Mouse (Mus musculus): ENCODE measurements around the gene Sgip1.
A peak's percentile ranks its signal among the peaks of the same experiment; 100 is the strongest.

Sgip1 gene

DNA sequence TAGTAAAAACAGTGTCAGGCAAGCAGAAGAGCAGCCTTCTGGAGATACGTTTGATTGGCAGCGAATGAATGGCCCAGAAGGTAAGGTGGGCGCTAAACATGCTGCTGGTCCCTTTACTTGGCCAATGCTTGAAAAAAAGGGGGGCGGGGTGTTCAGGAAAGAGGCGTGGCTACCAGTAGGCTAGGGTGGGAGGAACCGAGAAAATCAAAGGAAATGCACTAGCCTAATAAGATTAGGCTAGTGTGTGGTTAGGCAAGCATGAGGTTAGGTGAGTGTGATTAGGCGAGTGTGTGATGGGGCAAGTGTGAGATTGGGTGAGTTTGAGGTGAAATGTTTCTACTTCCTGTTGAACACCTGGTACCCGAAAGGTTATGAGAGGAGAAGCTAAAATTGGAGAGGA is at the start of gene Sgip1:
Sgip1 (plus strand) TSS at position 11 of the 400 bp plus-strand sequence.
- no peak for DNase-seq (ENCODE audit: low spot score in 2 of 2)

DNA sequence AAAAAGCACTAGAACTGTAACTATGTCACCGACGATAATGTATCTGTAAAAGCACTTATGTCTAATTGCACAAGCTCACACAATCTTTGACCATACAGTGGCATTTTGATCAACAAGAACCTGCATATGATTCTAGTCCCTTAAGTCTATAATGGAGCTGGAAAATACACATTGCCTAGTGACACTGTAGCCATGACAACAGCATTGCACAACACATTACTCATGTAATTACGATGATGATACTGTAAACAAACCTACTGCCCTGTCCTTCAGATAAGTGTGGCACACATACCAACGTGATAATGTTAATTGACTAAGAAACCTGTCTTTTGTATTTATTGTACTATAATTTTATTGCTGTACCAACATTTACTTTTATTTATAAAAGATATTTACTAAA is 49.7 kb upstream of the Sgip1 start:
- DNase-seq (ENCODE audit: low spot score in 2 of 2), result no peak

DNA sequence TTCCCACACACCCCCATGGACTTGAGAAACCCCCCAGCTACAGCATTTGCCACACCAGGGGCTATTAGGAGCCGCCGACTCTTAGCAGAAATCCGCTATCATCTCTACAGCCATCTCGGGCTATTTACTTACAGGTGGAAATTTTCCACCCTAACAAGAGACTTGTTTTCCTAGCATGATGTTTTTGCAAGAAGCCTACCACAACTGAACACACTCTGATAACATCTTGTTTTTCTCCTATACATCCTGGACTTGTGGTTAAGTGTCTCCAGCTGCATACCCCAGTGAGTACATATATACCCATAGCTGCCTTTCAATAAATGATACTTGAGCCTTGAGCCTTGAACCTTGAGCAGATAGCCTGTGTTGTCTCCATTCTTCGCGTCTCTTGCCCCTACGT is 43.1 kb upstream of the Sgip1 start:
- no peak for DNase-seq (ENCODE audit: low spot score in 2 of 2)

DNA sequence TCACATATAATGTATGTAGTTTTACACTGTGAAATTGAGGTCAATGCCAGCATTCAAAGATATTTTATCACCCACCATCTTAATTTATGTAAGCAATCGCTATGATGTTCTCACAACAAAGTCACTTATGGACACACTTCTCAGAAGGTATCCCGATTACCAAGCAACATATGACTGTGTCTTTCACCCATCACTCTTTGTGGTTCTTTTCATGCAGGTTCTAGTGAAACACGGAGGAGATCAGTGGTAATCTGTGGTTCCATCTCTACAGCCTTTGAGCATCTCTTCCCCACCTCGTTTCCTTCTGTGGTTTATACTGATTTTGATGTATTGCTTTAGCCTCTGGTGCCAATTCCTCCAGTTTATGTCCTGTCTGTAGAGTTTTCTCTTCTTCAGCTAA is 29.4 kb upstream of the Sgip1 start:
- DNase-seq (ENCODE audit: low spot score in 2 of 2), result no peak

DNA sequence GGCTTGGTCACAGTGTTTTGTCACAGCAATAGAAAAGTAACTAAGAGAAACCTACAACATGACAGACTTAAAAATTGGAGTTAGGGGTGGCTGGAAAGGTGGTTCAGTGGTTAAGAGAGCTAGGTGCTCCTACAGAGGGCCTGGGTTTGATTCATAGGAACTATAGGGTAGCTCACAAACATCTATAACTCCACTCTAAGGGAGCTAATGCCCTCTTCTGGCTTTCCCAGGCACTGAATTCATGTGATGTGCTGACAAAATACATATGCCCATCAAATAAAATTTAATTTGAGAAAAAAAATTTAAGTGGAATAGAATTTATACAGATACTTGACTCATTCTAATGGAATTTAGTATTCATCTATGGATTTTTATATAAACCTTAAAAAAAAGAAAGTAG is 25.6 kb upstream of the Sgip1 start:
- DNase-seq (ENCODE audit: low spot score in 2 of 2), result no peak

DNA sequence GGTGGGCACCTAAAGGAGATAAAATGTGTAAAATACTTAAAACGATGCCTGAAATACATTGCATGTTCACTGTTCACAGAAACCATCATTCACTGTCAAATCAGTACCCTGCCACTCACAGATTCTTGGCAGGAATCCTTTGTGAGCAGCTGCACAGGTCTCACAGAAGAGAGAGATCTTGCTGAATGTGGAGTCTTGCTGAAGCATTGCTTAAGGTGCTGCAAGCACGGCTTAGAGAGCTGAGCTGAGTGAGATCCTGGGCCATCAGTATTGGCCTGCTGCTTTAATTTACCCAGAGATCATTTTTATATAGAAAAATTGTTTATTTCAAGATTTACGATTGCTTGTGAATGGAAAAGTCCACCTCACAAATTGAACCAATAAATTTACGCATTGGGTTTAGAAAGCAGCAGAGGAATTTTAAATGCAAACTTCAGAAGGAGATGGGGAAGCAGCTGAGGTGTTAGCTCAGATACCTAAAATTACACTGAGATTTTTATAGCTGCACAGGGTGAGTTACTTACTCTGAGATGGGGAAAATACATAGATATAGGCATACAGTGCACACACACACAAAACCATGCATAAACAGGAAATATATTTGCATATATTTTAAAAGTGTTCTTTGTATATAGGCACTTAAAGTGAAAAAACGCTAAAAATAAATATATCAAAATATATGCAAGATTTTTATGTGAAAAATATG is 23.8 kb upstream of the Sgip1 start:
- no peak for DNase-seq (ENCODE audit: low spot score in 2 of 2)

DNA sequence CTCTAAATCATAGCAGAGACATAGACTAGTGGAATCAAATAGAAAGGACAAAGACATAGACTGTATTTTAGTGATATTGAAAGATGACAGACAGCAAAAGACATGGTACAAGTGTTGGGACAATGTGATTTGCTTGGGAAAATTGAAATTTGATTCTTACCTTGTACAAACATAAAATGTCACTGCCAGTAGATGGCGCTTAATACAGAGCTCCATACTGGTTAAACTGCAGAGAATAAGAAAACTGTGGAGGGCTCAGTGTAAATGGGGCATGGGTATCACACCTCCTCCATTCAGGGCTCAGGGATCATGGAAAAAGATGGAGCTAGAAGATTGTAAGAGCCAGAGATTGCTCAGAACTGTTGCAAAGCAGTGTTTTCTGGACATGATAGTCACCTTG is 21.6 kb upstream of the Sgip1 start:
- DNase-seq (ENCODE audit: low spot score in 2 of 2), result peak in 1 of 2 experiments; percentile 26

DNA sequence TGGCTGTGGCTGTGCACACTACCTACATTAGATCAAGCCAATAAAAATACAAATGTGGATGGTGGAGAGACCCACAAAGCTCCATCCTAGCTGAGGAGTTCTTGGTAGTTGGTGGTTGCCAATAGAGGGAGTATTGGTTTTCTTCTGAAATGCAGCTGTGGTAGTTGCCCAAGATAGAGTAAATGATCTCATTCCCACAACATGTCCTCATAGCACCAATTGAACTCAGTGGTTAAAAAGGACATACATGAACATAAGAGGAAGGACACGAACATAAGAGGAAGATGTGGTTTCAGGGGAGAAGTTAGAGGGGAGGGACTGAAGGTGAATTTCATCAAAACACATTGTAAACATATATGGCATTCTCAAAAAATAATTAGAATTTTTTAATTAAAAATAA is 21.1 kb upstream of the Sgip1 start:
- DNase-seq (ENCODE audit: low spot score in 2 of 2), result no peak

DNA sequence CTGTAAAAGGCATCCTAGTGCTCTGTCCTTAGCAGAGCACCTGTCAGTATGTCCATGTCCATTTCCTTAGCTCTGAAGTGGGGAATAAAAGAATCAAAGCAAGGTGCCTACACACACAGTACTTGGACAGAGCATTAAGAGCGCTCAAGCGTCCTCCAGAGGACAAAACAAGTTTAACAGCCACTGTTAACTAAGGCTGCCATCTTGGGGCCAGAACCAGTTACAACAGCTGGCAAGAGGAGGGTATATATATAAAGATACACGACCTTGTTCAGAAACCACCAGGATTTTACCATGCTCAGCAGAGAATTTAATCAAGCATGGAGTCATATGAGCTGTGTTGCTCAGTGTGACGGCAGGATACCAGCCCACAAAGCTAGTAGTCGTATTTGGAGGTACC is 16.7 kb upstream of the Sgip1 start:
- no peak for DNase-seq (ENCODE audit: low spot score in 2 of 2)

DNA sequence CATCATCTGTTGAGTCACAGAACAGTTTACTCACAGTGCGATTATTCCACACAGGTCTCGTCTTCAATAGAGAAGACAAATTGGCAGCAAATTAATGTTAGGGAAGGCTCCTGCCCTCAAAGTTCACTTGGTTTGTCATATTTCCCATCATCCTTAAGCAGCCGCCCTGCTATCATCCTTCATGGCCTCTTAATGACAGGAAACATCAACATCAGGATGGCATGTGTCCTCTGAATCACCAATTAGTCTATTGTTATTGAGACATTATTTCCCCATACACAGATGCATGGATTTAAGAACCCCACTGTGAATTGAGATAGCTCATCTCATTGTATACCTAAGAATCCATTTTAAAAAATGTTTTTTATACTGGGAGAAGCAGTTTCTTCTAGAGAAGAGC is 10.1 kb upstream of the Sgip1 start:
- no peak for DNase-seq (ENCODE audit: low spot score in 2 of 2)

DNA sequence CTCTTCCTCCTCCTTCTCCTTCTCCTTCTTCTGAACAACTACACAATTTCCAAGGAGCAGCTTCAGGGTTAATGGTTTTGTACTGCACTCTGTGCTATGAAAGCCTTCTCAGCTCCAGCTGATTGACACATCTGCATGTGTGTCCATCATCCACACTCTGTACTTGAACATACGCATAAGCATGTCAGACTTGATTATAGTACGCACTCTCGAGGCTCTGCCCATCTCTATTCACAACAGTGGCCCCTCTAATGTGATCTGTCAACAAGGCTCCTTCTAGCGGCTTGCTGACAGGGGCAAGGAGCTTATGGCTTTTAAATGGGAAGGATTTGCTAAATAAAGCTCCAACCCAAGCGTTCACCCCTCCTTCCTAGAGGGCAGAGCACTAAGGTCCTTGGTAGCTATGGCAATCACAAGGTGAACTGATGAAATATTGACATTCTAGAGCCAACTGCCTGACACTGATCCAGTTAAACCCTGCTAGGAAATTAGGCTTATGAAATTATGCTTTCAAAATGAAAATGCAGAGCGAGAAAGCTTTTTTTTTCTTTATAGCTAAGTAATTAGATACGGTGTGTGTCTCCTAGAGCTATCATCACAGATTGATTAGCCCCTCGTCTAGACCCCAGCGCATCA is 7.0 kb upstream of the Sgip1 start:
- no peak for DNase-seq (ENCODE audit: low spot score in 2 of 2)

DNA sequence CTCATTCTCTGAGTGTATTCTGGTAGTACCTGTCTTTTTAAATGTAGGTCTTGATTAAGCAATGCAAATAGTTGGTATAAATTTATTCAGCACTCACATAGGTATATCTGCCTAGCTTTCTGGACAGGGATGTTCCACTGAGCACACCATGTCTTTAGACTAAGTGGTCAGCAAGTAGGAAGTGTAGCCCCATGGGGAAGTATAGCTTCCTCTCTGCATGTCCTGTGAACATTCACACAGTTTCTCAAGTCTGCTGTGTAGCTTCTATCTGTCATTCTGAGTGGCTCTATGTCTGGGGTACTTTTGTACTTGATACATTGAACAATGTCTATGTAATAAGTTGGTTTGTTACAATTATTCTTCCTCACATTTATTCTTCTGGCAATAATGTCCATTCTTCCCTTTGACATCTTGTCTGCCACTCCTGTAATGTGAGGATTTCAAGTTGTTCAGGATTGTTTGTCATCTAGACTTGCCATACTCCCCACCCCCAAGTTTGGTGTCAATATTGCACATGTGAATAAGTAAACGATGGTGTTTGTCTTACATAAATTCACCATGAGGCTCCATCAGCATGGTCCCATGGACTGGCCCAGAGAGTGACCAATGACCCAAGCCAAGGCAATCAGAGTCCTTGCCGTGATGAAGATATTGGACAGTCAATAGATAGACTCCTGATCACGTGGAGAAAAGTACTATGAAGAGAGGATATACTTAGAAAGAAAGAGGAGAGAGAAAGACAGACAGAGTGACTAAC is 12.4 kb downstream of the Sgip1 start:
- DNase-seq (ENCODE audit: low spot score in 2 of 2), result no peak

DNA sequence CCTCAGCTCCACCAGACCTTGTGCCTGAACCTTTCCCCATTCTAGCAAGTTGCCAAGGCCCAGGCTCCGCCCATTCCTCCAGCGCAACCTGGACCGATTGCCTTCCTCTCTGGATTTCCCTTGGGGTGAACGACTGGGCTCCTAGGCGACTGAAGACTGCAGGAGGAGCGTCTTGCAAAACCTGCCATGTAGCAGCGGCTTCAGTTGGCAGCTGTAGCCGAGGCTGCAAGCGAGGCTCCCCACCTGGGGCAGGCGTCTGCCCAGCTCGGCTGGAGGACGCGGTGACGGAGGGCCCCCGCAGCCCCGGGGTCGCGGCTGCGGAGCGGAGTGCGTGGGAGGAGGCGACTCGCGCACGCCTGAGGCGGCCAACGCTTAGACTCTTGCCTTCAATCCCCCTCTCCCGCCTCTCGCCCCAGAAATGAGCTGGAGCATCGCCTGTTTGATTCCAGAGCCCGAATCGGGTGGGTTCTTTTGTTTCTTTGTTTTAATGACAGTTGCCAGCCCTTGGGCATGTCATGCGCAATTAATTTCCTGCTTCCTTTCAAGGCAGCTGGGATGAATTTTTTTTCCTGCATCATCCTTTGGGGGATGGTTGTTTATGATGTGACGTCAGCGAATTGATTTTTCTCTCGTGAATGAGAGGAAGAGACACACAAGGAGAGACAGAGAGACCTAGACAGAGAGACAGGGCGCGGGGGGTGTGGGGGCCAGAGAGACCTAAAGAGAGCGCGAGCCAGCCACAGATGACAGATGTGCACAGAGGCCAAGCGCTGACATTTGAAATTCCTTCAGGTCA is 18.2 kb downstream of the Sgip1 start:
- peak; percentile 51 to 69 for DNase-seq (ENCODE audit: low spot score in 2 of 2)

DNA sequence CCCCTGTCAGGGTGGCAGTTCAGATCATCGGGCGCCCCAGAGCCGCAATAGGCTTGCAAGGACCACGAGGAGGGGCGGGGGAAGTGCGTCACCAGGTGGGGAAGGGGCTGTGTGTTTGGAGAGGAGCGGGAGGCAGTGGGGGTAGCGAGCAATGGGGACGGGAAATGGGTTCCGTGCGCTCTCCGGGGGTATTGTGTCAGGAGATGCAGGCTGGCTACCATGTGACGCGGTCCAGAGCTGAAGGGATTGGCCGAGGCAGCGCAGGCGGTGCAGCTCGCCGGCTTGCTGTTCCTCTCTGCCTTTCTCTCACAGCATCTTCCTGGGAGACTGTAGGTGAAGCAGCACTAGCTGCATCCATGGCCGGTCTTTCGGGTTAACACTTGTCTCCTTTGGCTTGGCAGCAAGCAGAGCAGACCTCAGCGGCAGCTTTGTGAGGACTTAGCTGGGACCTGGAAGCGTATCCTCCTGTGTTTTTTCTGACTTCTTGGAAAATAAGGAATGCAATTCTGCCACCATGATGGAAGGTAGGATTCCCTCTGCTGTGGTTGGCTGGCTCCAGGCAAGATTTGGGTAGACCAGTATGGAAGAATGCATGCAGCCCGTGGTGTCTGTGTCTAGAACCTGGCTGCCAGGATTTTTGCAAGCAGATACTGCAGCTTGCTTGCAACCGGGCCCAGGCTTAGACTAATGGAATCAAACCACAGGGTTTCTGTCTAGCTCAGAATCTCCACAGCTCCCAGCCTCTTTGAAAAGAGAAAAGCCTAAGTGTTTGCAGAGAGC is 19.1 kb downstream of the Sgip1 start:
- peak; percentile 87 to 92 for DNase-seq (ENCODE audit: low spot score in 2 of 2)

DNA sequence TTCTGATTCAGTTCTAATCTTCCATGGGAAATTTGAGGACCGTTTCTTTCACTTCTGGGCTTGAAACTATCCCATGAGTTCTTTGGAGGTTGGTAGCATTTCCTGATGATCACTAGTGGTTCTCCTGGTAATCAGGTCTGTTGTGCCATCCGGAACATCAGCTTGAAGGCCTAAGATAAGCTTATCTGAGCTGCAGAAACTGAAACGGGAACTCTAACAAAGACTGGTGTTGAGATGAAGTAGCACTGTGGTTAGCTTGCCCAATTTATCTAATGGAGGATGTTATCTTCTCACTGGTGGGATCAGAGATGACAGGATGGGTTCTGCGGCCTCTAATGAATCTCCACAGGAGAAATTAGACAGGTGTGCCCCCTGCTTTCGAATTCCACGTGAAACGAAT is 21.0 kb downstream of the Sgip1 start:
- DNase-seq (ENCODE audit: low spot score in 2 of 2), result no peak

DNA sequence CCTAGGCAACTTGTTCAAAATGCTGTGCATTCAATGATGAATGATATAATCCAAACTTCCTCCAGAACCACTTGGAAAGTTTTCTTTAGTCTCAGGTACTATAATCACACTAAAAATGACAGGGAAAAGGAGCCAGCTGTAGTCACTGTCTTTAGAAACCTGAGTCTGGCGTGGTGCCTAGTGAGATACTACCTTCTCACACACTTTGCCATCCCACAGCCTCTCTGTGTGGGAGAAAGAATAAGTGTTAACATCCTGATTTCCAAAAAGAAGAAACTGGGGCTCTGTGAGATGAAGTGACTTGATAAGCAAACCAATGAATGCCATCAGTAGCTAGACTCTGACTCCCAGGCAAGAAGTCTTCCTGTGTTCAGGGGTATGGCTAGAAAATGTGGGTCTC is 28.0 kb downstream of the Sgip1 start:
- no peak for DNase-seq (ENCODE audit: low spot score in 2 of 2)

DNA sequence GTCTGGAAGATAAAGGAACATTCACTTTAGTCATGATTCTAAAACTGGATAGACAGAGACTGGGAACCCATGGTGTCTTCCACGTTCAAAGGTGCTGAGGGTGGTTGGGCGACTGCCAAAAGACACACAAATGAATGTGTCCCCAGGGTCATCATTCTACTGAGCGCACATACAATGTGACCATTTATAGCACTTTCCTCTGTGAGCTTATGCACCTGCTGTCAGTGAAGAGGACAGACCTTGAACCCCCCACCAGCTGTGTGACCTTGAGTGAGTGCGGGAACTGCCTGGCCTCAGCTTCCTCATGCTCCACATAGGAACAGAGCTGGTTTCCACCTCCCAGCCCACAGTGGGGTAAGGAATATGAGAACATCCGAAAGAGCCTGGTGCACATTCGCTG is 28.8 kb downstream of the Sgip1 start:
- DNase-seq (ENCODE audit: low spot score in 2 of 2), result no peak

DNA sequence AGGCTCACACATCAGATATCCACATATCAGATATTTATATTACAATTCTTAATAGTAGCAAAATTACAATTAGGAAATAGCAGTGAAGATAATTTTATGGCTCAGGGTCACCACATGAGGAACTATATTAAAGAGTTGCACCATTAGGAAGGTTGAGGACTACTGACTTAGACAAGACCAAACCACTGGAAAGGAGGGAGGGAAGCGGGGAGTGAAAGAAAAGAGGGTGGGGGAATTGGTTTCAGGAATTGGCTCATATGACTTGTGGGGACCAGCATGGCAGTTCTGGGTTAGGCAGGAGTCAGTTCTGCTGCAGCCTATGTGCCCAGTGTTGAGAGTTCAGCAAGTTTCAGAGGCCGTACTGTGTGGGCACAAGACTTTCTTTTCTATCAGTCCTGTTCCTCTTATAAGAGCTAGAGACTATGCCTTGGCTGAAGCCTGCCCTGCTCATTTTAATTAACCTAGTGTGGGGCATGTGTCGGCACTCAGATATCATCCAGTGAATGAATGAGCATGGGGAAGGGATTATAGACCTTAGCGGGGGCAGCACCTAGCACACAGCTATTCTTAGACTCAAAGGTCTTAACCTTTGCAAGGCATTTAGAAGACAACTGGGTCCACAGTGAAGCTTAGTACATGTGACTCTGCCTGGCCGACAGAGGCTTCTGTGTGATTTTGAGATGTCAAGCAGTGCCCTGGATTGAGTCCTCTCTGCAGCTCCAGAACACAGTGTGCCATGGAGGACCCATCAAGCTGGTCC is 30.7 kb downstream of the Sgip1 start:
- no peak for DNase-seq (ENCODE audit: low spot score in 2 of 2)

DNA sequence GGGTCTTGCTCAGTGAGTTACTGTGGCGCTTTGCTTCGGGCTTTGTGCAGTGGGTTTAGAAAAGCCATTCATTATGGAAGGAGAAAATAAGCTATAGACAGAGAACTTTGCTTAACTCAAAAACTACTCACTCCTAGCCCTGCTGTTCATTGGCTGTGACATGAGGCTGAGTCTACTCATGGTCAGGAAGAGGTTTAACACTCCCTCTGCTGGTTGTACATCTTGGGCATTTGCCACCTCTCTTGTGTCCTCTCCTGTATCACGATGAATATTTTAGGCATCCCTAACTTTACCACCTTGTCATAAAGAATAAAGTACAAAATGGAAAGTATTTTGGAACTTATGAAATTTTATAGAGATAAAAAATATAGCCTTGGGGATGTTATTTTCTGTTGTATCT is 32.1 kb downstream of the Sgip1 start:
- no peak for DNase-seq (ENCODE audit: low spot score in 2 of 2)

DNA sequence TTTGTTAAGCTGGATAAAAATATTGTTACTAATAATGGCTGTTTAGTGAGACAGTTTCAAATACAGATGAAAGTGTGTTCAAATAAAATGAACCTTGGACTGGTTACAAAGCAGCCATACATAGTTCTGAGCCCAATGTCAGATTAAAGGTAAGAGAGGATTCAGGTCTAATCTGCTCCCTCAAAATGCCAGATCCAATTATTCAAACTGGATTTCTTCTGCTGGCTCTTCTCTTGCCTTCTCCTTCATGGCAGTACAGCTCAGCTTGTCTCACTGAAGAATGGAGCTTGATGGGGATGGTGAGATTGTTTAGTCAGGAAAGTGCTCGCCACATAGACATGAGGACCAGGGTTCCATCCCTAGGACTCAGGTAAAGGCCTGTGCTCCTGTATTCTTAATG is 32.7 kb downstream of the Sgip1 start:
- no peak for DNase-seq (ENCODE audit: low spot score in 2 of 2)

DNA sequence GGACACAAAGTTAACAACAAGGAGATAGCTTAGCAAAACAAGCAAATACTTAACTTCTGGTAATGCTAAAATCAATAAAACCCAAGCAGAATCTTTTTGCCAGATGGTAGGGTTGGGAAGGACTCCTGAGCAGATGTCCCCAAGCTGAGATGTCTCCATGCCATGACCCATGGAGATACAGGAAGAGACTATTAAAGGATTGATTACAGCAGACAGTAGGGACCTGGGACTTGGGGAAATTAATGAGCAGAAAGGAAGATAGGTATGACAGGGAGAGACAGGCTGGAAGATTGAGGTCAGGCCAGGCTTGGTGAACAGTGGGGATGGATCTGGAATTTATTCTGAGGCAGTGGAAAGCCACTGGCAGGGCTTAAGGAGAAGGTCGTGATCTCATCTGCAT is 33.5 kb downstream of the Sgip1 start:
- no peak for DNase-seq (ENCODE audit: low spot score in 2 of 2)
